Mouse (Mus musculus) C2C12 (cell line): ENCODE measurements around the gene Rad51ap2.

Experiments
- MYOD1 ChIP-seq: IDR thresholded peaks from one replicate; pipeline ENCODE4 v1.6.1; 2011; ENCODE audit warnings: low read depth; ENCODE audit not compliant: control insufficient read depth, insufficient read length
- USF1 ChIP-seq: IDR thresholded peaks from one replicate; pipeline ENCODE4 v1.6.1; 2011; ENCODE audit warnings: low read depth, mild to moderate bottlenecking, control low read depth, moderate library complexity

DNA sequence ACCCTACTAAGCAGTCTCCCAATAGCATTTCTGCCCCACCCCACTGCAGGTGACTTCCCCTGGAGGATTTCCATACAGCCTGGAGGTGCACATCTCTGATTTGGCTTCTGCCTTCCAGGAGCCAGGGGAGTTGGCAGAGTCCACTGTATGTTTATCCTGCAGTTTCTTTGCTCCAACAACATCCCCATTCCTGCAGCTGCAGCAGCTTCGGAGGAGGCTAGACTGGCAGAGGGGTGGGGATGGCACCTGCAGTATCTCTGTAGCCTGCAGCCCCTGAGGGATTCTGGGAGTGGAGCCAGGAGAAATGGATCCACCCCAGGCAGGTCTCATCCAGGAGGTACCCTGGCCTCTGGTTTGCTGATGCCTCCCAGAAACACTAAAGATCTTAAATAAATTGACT lies 22.2 kb upstream of the Rad51ap2 start:
- no peak for TF ChIP-seq USF1
- TF ChIP-seq MYOD1 = no peak
